Mouse (Mus musculus) ovary, adult 2 months (tissue): ENCODE results near the gene Hps6. TPM values are rescaled to one million over a fixed set of nuclear protein-coding genes. Genes with fewer than 3 reads are reported as not detected.

Experiments used
- polyA plus RNA-seq: library from polyadenylated mRNA; depleted of rRNA; stranded (reverse); fragments of >200 nt; gene quantifications from 2 replicates; pipeline ENCODE4 v1.2.3, GENCODE M21; 2012; rRNA removed

The Hps6 gene
- polyA plus RNA-seq: 13.8 and 15.4 TPM in 2 replicates

GRCm38 (mm10) chr19:46003371-46004226 lies at the start of gene Hps6:
Gene Hps6 (plus strand): TSS chr19:46003508.

GRCm38 (mm10) chr19:45997785-45998693 lies 5.3 kb upstream of the Hps6 start, which contains the start of gene Armh3:
Gene Armh3 (minus strand): TSS chr19:45998488.

GRCm38 (mm10) chr19:46044271-46044992 lies 41.1 kb downstream of the Hps6 start, which contains the start of gene Pprc1:
Gene Pprc1 (plus strand): TSS chr19:46044886.

GRCm38 (mm10) chr19:46044993-46045695 lies 41.8 kb downstream of the Hps6 start, which contains the start of gene Ldb1:
Gene Ldb1 (minus strand): TSS chr19:46045214.

Other genes with a start within 250 kb of the Hps6 start
- 19.1 and 19.2 TPM in 2 replicates for gene Mgea5, start 219.7 kb upstream of the Hps6 start, polyA plus RNA-seq
- gene Kcnip2, start 187.4 kb upstream of the Hps6 start, polyA plus RNA-seq: 3.0 and 3.3 TPM in 2 replicates
- 10.2 and 12.3 TPM in 2 replicates for gene Armh3, start 5.0 kb upstream of the Hps6 start, polyA plus RNA-seq
- 31.1 and 38.3 TPM in 2 replicates for gene Pprc1, start 41.4 kb downstream of the Hps6 start, polyA plus RNA-seq
- gene Ldb1, start 41.7 kb downstream of the Hps6 start, polyA plus RNA-seq: 246 and 274 TPM in 2 replicates
- 14.0 and 15.0 TPM in 2 replicates for gene Nolc1, start 72.4 kb downstream of the Hps6 start, polyA plus RNA-seq
- not detected in 2 replicates for gene Elovl3, start 128.4 kb downstream of the Hps6 start, polyA plus RNA-seq
- gene Pitx3, start 144.8 kb downstream of the Hps6 start, polyA plus RNA-seq: 0.11 and 0.16 TPM in 2 replicates
- gene Gbf1, start 149.0 kb downstream of the Hps6 start, polyA plus RNA-seq: 74.1 and 108 TPM in 2 replicates